Mouse (Mus musculus): Measurements from ENCODE around the gene Mast4.

GRCm38 (mm10) chr13:103079806-103080205, 254.5 kb downstream of the Mast4 start:
- TF ChIP-seq CTCF (IDR thresholded peaks at IDR 0.05; ENCODE audit: borderline replicate concordance, control insufficient read depth, extremely low read depth, insufficient read depth, low read length, poor library complexity) (no peak), POLR2A (IDR thresholded peaks at IDR 0.05; ENCODE audit: control insufficient read depth, extremely low read depth, insufficient read depth, low read length, poor library complexity) (no peak)

Data from thymus, adult 2 months (tissue).